Mouse (Mus musculus) cerebellum, adult 11 months (tissue): ENCODE data around the gene Col5a3.
A peak's percentile ranks its signal among the peaks of the same experiment; 100 is the strongest.

ENCODE experiments used
- DNase-seq: peaks from one replicate; pipeline ENCODE4 v3.0.0; 2022

Gene Col5a3

GRCm38 (mm10) chr9:20804266-20805158 lies 10.4 kb downstream of the Col5a3 start:
- DNase-seq: peak; percentile 9

DNA sequence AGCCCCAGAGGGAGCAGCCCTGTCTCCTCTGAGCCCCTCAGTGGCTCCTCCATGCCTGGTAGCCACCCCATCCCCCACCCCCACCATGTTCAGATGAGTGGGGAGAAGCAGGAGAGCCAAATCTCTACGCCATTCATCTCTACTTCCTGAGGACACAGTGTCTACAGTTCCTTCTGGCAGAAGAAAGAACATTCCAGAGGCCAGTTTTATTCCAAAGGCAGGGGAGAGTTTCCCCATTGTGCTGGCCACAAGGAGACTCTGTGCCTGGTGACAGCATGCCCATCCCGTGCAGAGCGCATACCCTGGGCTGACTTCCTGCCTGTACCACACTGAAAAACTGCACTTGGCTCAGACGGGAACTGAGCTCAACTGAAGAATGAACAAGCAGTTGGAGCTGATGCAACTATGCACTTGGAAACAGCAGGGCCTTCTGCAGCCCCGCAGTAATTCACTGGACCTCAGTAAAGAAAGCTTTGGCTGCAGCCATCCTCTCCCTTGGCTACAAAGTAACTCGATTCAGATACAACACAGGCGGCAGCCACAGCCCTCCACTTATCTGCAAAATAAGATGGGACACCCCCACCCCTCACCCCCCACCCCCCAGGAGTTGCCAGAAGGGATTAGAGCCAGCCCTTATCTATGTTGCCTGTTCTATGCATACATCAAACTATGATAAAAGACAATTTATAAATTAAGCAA lies 20.6 kb downstream of the Col5a3 start:
- DNase-seq: peak; percentile 18

DNA sequence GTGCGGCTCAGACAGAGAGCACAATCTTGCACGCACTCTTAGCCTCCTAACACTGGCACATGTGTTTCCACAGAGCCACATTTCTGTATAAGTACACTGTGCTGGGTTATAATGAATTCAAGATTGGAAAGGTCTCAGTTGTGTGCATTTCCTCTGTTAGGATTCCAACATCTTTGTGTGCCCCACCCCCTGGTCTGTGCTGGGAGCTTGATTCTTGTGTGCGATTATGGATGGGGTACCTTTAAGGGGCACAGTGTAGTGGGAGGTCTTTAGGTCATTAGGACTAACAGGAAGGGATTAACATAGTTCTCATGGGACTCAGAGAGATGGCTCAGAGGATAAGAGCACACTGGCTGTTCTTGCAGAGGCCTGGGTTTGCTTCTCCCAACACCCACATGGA lies 24.5 kb downstream of the Col5a3 start:
- no peak for DNase-seq

GRCm38 (mm10) chr9:20789651-20790050 lies 25.2 kb downstream of the Col5a3 start:
- DNase-seq: no peak

GRCm38 (mm10) chr9:20787992-20788391 lies 26.9 kb downstream of the Col5a3 start:
- no peak for DNase-seq

DNA sequence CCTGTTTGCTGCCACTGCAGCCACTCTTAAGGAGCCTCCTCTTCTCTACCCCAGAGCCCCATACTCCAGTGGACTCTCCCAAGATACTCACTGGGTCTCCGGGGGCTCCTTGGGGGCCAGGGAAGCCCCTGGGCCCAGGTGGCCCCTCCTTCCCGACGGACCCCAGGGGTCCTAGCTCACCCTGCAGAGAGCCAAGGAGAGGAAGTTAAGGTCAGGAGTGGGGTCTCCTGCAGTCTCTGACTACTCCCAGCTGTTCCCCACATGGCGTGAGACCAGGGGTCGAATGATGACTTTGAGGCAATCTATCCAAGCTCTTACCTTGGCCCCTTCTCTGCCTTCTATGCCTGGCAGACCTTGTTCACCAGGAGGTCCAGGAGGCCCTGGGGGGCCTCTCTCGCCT lies 29.8 kb downstream of the Col5a3 start:
- DNase-seq: no peak

DNA sequence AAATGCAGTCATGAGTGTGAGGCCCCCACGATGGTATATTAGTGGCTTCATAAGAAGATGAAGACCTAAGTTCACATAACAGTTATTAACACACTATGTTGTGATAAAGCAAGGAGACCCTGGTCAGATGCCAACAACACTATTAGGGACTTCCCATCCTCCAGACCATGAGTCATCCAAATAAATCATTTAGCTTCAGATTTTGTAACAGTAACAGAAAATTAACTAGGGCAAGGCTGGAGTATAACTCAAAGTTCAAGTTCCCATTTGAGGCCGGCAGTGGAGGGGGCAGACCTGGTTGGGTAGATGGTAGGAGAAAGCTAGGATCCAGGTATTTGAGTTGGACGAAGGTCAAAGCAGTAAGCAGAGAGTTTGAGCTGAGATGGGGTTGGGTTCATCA lies 33.6 kb downstream of the Col5a3 start:
- no peak for DNase-seq

DNA sequence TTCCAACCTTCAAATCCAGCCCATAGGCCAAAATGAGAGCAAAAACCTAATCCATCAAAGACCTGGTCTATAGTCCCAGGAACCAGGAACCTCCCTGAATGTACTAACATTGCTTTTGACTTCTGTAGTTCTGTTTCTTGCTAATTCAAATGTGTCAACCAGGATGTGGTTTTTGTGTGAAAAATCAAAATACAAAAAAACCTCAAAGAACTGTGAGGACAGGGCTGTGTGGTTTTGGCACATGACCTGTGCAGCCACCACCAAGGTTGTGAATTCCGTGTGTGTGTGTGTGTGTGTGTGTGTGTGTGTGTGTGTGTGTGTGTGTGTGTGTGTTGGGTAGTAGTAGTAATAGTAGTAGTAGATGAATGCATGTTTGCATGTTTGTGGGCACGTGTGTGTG lies 49.6 kb downstream of the Col5a3 start:
- no peak for DNase-seq

DNA sequence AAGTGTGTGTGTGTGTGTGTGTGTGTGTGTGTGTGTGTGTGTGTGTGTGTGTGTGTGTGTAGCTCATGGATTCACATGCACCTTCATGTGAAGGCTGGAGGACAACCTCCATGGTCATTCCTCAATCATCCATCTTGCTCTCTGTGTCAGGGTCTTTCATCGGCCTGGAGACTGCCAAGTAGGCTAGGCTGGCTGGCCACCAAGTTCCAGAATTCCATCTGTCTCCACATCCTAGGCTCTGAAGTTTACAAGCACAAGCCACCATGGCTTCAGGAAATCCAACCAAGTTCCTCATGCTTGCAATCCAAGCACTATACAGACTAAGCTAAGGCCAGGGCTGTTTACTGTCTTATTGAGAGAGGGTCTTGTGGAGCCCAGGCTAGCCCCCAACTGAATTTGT lies 51.8 kb downstream of the Col5a3 start:
- no peak for DNase-seq

DNA sequence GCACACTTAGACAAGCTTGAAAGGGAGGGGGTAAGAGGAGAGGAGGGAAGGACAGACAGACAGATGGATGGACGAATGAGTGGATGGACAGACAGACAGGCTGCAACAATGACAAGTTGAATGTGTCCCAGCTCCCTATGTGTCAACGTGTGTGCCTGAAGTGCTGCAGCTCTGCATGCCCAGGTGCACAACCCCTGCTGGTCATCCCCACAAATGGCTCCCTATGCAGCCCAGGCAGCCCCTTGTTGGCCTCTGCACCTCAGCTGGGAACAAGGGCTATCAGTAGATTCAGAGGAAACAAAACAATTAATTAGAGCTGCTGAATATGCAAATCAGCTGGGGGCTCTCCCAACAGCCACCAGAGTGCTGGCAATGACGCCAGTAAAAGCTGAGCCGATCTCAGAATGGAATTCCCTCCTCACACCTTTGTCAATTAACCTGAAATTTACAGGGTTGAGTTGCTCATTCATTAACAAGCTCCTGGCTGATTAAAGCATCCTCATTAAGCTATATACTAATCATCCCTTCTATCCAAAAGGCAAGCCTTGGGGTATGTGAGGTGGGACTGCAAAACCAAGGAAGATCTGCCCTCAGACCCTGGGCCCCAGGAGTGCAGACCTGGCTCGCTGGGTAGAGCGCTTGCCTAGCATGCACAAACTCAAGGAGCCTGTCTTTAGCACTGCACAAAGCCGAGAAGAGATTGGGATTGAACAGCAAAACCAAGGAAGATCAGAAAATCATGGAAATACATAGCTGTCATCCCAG lies 52.5 kb downstream of the Col5a3 start:
- DNase-seq: no peak

DNA sequence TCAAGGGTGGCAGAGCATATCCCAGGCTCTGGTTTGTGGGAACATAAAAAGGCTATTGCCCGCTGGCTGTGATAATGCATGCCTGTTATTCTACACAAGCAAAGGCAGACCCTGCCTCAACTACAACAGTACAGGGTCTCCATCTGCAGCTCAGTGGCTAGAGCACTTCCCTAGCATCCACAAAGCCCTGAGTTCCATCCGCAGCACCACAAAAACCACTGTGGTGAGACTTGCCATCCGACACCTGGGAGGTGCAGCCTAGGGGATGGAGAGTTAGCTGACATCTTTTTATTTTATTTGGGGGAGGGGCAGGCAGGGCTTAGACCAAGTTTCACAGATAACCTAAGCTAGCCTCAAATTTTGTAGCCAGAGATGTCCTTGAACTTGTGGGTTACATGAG lies 53.5 kb downstream of the Col5a3 start:
- DNase-seq: no peak

- no peak for DNase-seq
Observed at GRCm38 (mm10) chr9:20760813-20761212, 54.1 kb downstream of the Col5a3 start.

GRCm38 (mm10) chr9:20758896-20759295 lies 56.0 kb downstream of the Col5a3 start:
- DNase-seq: no peak

DNA sequence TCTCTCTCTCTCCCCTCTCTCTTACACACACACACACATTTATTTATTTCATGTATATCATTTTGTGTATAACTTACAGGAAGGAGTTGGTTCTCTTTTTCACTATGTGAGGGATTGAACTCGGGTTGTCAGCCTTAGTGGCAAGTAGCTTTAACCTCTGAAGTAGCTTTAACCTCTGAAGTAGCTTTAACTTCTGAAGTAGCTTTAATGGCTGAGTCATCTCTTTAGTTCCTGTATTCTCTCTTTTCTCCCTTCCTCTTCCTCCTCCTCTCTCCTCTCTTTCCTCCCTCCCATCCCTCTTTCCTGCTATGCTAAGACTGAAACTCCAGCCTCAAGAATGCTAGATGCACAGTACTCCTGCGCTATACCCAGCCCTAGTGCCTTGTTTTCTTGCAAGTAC lies 56.6 kb downstream of the Col5a3 start:
- no peak for DNase-seq

DNA sequence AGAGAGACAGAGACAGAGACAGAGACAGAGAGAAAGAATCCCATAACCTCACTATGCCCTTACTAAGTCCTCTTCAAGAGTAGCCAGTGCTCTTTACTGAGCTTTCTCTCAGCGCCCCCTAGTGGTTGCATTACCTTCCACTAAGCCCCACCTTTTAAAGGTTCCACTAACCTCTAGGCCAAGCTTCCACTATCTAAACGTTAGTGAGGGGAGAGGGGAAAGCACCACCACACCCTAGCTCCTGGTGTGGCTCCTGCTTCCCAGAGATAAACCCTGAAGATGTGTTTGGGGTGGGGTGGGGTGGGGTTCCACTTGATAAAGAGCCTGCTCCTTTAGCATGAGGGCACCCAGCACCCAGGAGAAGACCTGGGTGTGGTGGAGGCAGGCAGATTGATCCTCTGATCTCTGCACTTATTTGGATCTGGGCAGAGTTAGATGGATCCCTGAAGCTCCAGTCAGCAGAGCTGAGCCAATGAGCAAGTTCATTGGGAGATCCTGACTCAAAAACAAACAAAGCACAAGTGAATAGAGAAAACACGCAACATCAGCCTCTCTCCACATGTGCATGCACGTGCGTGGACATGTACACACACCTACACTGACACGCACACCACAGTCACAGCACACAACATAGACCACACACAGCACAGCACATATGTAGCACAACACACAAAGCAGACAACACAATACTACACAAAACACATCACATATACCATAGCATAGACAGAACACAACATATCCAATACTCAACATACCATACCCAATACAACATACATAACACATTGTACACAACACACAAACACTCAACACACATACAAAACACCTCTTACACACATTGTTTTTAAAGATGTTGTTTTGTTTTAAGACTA lies 57.5 kb downstream of the Col5a3 start:
- peak; percentile 23 for DNase-seq

GRCm38 (mm10) chr9:20756081-20756700 lies 58.7 kb downstream of the Col5a3 start:
- DNase-seq: no peak

- no peak for DNase-seq
Observed at GRCm38 (mm10) chr9:20754335-20754734, 60.5 kb downstream of the Col5a3 start.

DNA sequence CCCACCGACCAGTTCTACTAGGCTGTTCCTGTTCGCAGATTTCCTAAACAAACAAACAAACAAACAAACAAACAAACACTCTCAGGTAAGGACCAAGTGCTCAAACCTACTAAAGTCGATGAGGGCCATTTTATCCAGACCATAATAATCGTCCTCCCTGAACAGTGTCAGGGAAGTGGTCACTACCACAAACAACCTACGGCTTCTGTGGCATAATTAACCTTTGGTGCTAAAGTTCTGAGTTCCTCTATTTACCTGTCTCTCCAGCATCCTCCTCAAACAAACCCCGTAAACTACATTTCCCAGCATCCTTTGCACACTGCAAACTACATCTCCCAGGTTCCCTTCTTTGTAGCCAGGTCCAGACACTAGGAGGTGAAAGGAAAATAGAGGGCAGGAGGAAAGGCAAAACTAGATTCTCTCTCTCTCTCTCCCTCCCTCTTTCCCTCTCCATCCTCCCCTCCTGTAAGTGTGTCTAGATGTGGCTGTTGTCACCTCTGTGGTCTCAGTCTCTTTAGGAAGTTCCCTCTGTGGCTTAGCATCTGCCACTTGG lies 63.3 kb downstream of the Col5a3 start:
- no peak for DNase-seq

- DNase-seq: no peak
Observed at GRCm38 (mm10) chr9:20749213-20749612, 65.7 kb downstream of the Col5a3 start.

- DNase-seq: no peak
Observed at GRCm38 (mm10) chr9:20748540-20748939, 66.3 kb downstream of the Col5a3 start.

DNA sequence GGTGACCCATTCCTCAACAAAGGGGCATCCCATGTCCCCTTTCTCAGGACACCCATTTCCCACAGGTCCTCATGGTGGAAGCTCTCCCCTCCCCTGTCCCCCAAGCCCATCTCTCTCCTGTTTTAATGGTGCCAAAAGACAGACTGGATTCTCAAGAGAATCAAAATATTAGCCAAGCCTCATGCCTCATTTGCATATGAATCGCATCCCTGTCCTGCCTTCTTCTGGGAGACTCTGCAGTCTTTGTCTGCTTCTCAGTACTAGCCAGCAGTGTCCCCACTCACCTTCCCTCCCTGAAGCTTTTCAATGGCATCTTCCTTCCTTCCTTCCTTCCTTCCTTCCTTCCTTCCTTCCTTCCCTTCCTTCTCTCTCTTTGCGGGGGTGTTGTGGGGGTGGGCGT lies 67.2 kb downstream of the Col5a3 start:
- DNase-seq: no peak
